Mouse (Mus musculus) liver, embryonic 15.5 days (tissue): Measurements from ENCODE around the gene Lrriq4. TPM values are rescaled to one million over a fixed set of nuclear protein-coding genes. Genes with fewer than 3 reads are reported as not detected.
"Not testable (repeated sequence)": the region's sequence is repeated elsewhere in the genome, so short reads cannot be mapped to it uniquely, and the experiment has no call there.

ENCODE experiments used
- ATAC-seq: fragments of 200-750 bp; cut with Nextera tagmentation; 2 replicates; pipeline ENCODE4 v1.8.0; 2017; ENCODE audit warnings: moderate number of reproducible peaks, mild to moderate bottlenecking, moderate library complexity; ENCODE audit not compliant: insufficient read depth
- H3K27ac ChIP-seq: fragments of 300-500 bp; sonication (generic); replicated peaks from 2 replicates; pipeline ENCODE4 v1.5.1; 2015; ENCODE audit warnings: mild to moderate bottlenecking, inconsistent platforms
- H3K27me3 ChIP-seq: fragments of 300-500 bp; sonication (generic); 2 replicates; pipeline ENCODE4 v1.6.1; 2015; ENCODE audit warnings: mild to moderate bottlenecking, inconsistent platforms
- H3K36me3 ChIP-seq: fragments of 300-500 bp; sonication (generic); replicated peaks from 2 replicates; pipeline ENCODE4 v1.6.1; 2015; ENCODE audit warnings: moderate library complexity, mild to moderate bottlenecking, inconsistent platforms
- H3K4me1 ChIP-seq: fragments of 300-500 bp; sonication (generic); replicated peaks from 2 replicates; pipeline ENCODE4 v1.6.1; 2015; ENCODE audit warnings: inconsistent platforms
- H3K4me2 ChIP-seq: fragments of 300-500 bp; sonication (generic); 2 replicates; pipeline ENCODE4 v1.6.1; 2015; ENCODE audit warnings: moderate library complexity, mild to moderate bottlenecking, inconsistent platforms
- H3K4me3 ChIP-seq: fragments of 300-500 bp; sonication (generic); replicated peaks from 2 replicates; pipeline ENCODE4 v1.5.1; 2015; ENCODE audit warnings: mild to moderate bottlenecking, inconsistent platforms
- H3K9ac ChIP-seq: fragments of 300-500 bp; sonication (generic); 2 replicates; pipeline ENCODE4 v1.6.1; 2015; ENCODE audit warnings: moderate library complexity, mild to moderate bottlenecking, inconsistent platforms
- H3K9me3 ChIP-seq: fragments of 300-500 bp; sonication (generic); replicated peaks from 2 replicates; pipeline ENCODE4 v1.6.1; 2016; ENCODE audit warnings: inconsistent platforms
- WGBS: fragments of 180-500 bp; shearing (Covaris S2); methylation state at CpG from one replicate; pipeline ENCODE4 v1.1.7; 2015; ENCODE audit warnings: mixed read lengths; ENCODE audit not compliant: insufficient replicate concordance; 5-methylcytosine and 5-hydroxymethylcytosine counted together
- polyA plus RNA-seq: library from polyadenylated mRNA; unstranded; fragments of >200 nt; fragmentation: Nextera tagmentation; extraction: Ambion mirVana; gene quantifications from 2 replicates; pipeline ENCODE4 v1.2.1, GENCODE M21; 2015

Lrriq4 gene
- polyA plus RNA-seq, 1 experiment from 2014 or later: not detected

DNA sequence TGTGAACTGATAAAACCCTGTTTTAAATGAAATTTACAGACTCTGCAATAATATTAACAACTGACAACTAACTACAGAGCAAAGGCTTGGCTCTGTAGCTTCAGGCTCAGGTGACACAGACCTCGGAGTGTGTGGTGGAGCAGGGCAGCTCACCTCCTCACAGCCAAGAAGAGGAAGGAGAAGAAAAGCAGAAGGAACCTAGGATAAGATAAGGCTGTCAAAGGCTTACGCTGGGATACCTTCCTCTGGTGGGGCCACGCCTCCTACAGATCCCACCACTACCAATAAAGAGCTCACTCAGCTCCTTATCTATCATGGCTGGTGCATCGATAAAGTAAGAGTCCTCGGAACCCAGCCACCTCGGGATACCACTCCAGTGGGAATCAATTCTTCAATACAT lies 38.9 kb downstream of the Lrriq4 start:
- Histone ChIP-seq H3K4me3 (no peak overlapping the region), H3K4me2 (no peak overlapping the region), H3K27me3 (no peaks in the 10 kb centered on the region), H3K36me3 (no peaks in the 10 kb centered on the region), H3K9me3 (no peaks in the 10 kb centered on the region), H3K9ac (no peak overlapping the region), H3K4me1 (no peaks in the 10 kb centered on the region), H3K27ac (no peak overlapping the region)
- WGBS: 12% methylated on average over 6 of the region's 6 CpGs
- ATAC-seq: no peak

- no peaks in the 10 kb centered on the region for H3K9me3 ChIP-seq
- H3K4me2 ChIP-seq: no peak overlapping the region
- no peak overlapping the region for H3K27ac ChIP-seq
- no peak for ATAC-seq
- no peaks in the 10 kb centered on the region for H3K27me3 ChIP-seq
- no peak overlapping the region for H3K9ac ChIP-seq
- 51% methylated on average over 3 of the region's 3 CpGs for WGBS
- H3K36me3 ChIP-seq: no peaks in the 10 kb centered on the region
- no peak overlapping the region for H3K4me3 ChIP-seq
- H3K4me1 ChIP-seq: no peaks in the 10 kb centered on the region
Measured at GRCm38 (mm10) chr3:30687216-30687615, 42.9 kb downstream of the Lrriq4 start.

- Histone ChIP-seq H3K9me3 (no peaks in the 10 kb centered on the region), H3K4me1 (no peaks in the 10 kb centered on the region), H3K27me3 (no peaks in the 10 kb centered on the region), H3K4me3 (no peak overlapping the region), H3K27ac (no peak overlapping the region), H3K9ac (no peak overlapping the region), H3K36me3 (no peaks in the 10 kb centered on the region), H3K4me2 (no peak overlapping the region)
- no peak for ATAC-seq
- WGBS: 42% methylated on average over 7 of the region's 7 CpGs
Measured at GRCm38 (mm10) chr3:30690976-30691375, 46.7 kb downstream of the Lrriq4 start.

DNA sequence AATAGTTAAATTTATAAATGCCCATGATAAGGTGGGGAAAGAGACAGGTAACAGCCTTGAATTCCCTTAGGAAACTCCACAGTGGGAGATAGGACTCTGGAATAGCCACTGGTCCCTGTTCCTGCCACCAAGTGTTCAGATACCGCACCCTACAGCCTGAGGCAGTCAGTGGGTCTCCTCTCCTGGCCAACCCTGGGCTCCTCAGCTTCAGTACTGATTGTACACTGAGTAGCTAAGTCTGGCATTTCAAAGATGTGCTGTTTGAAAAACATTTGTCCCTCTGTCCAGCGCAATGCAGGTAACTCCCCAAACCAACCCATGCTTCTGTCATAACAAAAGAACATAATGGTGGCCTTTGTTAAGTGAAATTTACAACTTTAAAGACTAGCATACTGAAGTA lies 51.4 kb downstream of the Lrriq4 start:
- Histone ChIP-seq H3K27ac (no peak overlapping the region), H3K9ac (no peak overlapping the region), H3K4me2 (no peak overlapping the region), H3K4me3 (no peak overlapping the region), H3K36me3 (no peaks in the 10 kb centered on the region), H3K9me3 (no peaks in the 10 kb centered on the region), H3K4me1 (no peaks in the 10 kb centered on the region), H3K27me3 (no peaks in the 10 kb centered on the region; the same call in 1 of the 2 replicates)
- 78% methylated on average over 2 of the region's 2 CpGs for WGBS
- ATAC-seq: no peak

DNA sequence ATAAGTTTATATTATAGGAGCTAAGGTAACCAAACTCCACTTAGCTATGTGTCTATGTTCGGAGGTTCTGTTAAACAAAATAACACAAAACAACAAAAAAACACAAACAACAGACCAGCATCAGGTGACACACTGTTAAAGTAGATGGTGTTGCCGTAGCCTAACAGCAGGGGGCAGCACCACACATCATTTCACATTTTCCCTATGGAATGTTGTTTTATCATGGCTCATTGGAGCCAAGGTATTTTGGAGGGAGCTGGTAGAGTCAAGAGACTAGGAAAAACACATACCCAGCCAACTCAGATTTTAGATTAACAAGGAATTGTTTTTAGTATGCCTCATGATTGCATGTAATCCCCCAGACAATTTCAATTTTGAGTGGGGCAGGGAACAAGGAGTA lies 52.0 kb downstream of the Lrriq4 start:
- H3K27me3 ChIP-seq: no peaks in the 10 kb centered on the region; the same call in 1 of the 2 replicates
- H3K9me3 ChIP-seq: no peaks in the 10 kb centered on the region
- H3K4me2 ChIP-seq: no peak overlapping the region
- no peak overlapping the region for H3K4me3 ChIP-seq
- 12% methylated on average over 2 of the region's 2 CpGs for WGBS
- ATAC-seq: no peak
- H3K4me1 ChIP-seq: no peaks in the 10 kb centered on the region
- no peak overlapping the region for H3K9ac ChIP-seq
- no peak overlapping the region for H3K27ac ChIP-seq
- H3K36me3 ChIP-seq: no peaks in the 10 kb centered on the region

DNA sequence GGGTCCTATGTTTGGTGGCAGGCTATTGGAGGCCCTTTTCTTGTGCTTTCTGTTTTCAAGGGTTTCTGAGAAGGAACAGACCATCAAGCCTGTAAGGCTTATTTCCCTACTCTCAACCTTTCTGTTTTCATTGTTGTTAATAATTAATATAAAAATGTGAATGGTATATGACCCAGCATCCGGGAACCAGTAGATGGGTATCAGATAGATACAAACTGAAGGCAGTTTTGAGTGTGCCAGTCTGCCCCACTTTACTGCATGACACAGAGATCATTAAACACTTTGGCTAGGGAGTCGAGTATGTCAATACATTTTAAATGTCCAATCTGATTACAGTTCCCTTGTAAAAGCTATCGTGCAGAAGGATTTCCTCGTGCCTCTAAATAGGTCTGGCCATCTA lies 53.6 kb downstream of the Lrriq4 start:
- Histone ChIP-seq H3K27me3 (no peaks in the 10 kb centered on the region; the same call in 1 of the 2 replicates), H3K4me3 (no peak overlapping the region), H3K4me2 (no peak overlapping the region), H3K9ac (no peak overlapping the region), H3K36me3 (no peaks in the 10 kb centered on the region), H3K4me1 (no peaks in the 10 kb centered on the region), H3K9me3 (no peaks in the 10 kb centered on the region), H3K27ac (no peak overlapping the region)
- ATAC-seq: no peak
- WGBS: 53% methylated on average over 4 of the region's 4 CpGs

DNA sequence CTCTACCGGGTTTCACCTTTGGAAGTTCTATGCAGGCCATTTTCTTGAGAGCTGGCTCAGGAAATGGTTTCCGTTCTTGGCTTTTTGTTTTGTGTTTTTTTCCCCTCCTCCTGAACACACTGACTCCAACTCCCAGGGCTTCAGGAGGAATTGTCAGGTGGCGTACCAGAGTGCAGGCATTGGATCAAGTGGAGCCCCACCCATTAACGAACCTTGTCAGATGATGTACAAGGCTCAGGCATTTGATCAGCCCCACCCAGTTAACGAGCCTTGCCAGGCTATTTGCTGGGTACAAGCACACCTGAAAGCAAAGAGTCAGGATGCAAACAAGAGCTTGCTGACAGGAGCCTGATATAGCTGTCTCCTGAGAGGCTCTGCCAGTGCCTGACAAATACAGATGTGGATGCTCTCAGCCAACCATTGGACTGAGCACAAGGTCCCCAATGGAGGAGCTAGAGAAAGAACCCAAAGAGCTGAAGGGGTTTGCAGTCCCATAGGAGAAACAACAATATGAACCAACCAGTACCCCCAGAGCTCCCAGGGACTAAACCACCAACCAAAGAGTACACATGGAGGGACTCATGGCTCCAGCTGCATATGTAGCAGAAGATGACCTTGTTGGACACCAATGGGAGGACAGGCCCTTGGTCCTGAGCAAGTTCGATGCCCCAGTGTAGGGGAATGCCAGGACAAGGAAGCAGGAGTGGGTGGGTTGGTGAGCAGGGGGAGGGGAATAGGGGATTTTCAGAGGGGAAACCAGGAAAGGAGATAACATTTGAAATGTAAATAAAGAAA lies 55.6 kb downstream of the Lrriq4 start, which contains the start of gene Lrrc31:
Lrrc31 (minus strand) TSS at position 133 of the 795 bp plus-strand sequence.
- ATAC-seq, H3K4me1 ChIP-seq, H3K4me2 ChIP-seq, H3K27ac ChIP-seq, H3K36me3 ChIP-seq, H3K27me3 ChIP-seq, H3K9me3 ChIP-seq, H3K9ac ChIP-seq, H3K4me3 ChIP-seq: not testable (repeated sequence)
- WGBS: 57% methylated on average over 6 of the region's 6 CpGs

GRCm38 (mm10) chr3:30705977-30706376 lies 61.7 kb downstream of the Lrriq4 start:
- no peak overlapping the region for H3K27ac ChIP-seq
- H3K4me1 ChIP-seq: peaks cover 14% of the 10 kb centered on the region
- H3K9me3 ChIP-seq: no peaks in the 10 kb centered on the region
- no peaks in the 10 kb centered on the region for H3K36me3 ChIP-seq
- no peak overlapping the region for H3K4me3 ChIP-seq
- no peak overlapping the region for H3K4me2 ChIP-seq
- peaks cover 9% of the 10 kb centered on the region; the same call in 1 of the 2 replicates for H3K27me3 ChIP-seq
- 63% methylated on average over 3 of the region's 3 CpGs for WGBS
- no peak overlapping the region for H3K9ac ChIP-seq
- no peak for ATAC-seq

DNA sequence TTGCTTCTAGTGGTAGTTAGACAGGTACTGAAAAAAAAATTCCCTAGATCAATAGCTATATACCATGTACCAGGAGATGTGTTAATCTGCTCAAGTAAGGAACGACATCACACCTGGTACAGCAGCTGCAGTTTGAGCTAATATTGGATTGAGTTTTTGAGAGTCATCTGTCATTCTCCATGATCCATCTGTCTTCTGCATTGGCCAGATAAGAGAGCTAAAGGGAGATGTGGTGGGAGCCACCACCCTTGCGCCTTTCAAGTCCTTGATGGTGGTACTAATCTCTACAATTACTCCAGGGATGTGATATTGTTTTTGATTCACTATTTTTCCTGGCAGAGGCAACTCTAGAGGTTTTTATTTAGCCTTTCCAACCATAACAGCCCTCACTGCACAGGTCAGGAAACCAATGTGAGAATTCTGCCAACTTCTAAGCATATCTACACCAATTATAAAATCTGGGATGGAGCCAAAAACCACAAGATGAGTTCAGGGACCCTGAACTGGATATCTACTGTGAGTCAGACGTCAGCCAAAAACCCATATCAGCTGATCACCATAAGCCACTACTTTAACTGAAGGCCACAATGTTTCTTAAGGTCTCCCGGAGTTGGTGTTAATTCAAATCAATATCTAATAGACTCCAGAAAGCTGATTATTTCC lies 62.4 kb downstream of the Lrriq4 start:
- Histone ChIP-seq H3K4me1 (peaks cover 14% of the 10 kb centered on the region), H3K4me2 (0 out of 2 replicates have a peak overlapping the region, but pooled peaks have one; percentile 18), H3K36me3 (no peaks in the 10 kb centered on the region), H3K9me3 (no peaks in the 10 kb centered on the region), H3K27me3 (peaks cover 9% of the 10 kb centered on the region; the same call in 1 of the 2 replicates), H3K27ac (no peak overlapping the region), H3K9ac (no peak overlapping the region), H3K4me3 (no peak overlapping the region)
- 17% methylated on average over 4 of the region's 4 CpGs for WGBS
- ATAC-seq: peak; percentile 70

GRCm38 (mm10) chr3:30710191-30710590 lies 65.9 kb downstream of the Lrriq4 start:
- no peaks in the 10 kb centered on the region for H3K36me3 ChIP-seq
- no peak for ATAC-seq
- H3K27me3 ChIP-seq: peaks cover 5% of the 10 kb centered on the region; the same call in 1 of the 2 replicates
- H3K9ac ChIP-seq: no peak overlapping the region
- H3K27ac ChIP-seq: no peak overlapping the region
- no peaks in the 10 kb centered on the region for H3K9me3 ChIP-seq
- H3K4me2 ChIP-seq: no peak overlapping the region
- H3K4me1 ChIP-seq: peaks cover 14% of the 10 kb centered on the region
- H3K4me3 ChIP-seq: no peak overlapping the region
- 60% methylated on average over 6 of the region's 6 CpGs for WGBS

DNA sequence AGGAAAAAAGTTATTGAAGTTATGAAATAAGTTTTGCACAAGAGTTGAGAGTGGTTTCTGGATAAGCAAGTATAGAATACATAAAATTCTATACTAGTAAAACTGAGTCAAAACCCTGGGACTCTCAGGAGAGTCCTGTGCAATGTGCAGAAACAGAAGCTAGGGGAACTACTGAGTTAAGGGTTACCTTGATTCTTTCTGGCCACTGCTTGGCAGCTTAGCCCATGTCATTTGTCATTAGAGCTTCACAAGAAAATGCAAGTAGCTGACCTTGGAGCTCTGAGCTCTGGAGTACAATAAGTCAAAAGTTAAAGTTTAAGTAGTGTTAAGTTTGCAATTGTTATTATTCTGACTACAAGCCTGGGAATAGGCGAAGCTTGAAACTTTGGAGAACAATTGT lies 69.0 kb downstream of the Lrriq4 start:
- Histone ChIP-seq H3K4me3 (no peak overlapping the region), H3K27ac (no peak overlapping the region), H3K4me1 (no peaks in the 10 kb centered on the region), H3K27me3 (peaks cover 5% of the 10 kb centered on the region; the same call in 1 of the 2 replicates), H3K9me3 (no peaks in the 10 kb centered on the region), H3K36me3 (no peaks in the 10 kb centered on the region), H3K4me2 (no peak overlapping the region), H3K9ac (no peak overlapping the region)
- WGBS: 68% methylated on average over 1 of the region's 1 CpGs
- ATAC-seq: no peak
